Mouse (Mus musculus) MN1 (cell line): ENCODE measurements at regions not wholly inside any gene's neighbourhood (a gene's known extent, or its start where the extent isn't known, plus 50 kb on each side); places are given as distances from the start of the nearest gene placed in this dataset.

Source experiments
- DNase-seq: peaks from one replicate; pipeline ENCODE4 v3.0.0-alpha.2; 2016; ENCODE audit warnings: low spot score

GRCm38 (mm10) chr13:45213116-45213834 lies 134.8 kb downstream of the Gm9817 start:
- DNase-seq, result no peak

- no peak for DNase-seq
Measured at GRCm38 (mm10) chr13:45218251-45218650, 139.8 kb downstream of the Gm9817 start.

GRCm38 (mm10) chr13:45219671-45220070 lies 141.2 kb downstream of the Gm9817 start:
- no peak for DNase-seq

GRCm38 (mm10) chr13:45230804-45231203 lies 152.3 kb downstream of the Gm9817 start:
- DNase-seq, result no peak

- no peak for DNase-seq
Measured at GRCm38 (mm10) chr13:45235236-45235635, 154.3 kb upstream of the Mylip start.

GRCm38 (mm10) chr13:45238258-45238657 lies 151.3 kb upstream of the Mylip start:
- no peak for DNase-seq

GRCm38 (mm10) chr13:45239153-45239552 lies 150.4 kb upstream of the Mylip start:
- peak; percentile 73 for DNase-seq

GRCm38 (mm10) chr13:45240009-45240653 lies 149.4 kb upstream of the Mylip start:
- no peak for DNase-seq

GRCm38 (mm10) chr13:45242261-45242660 lies 147.3 kb upstream of the Mylip start:
- no peak for DNase-seq

- no peak for DNase-seq
Measured at GRCm38 (mm10) chr13:45242750-45243149, 146.8 kb upstream of the Mylip start.

- no peak for DNase-seq
Measured at GRCm38 (mm10) chr13:45245651-45246050, 143.9 kb upstream of the Mylip start.

- DNase-seq, result no peak
Measured at GRCm38 (mm10) chr13:45246341-45246740, 143.2 kb upstream of the Mylip start.

- no peak for DNase-seq
Measured at GRCm38 (mm10) chr13:45250028-45250427, 139.5 kb upstream of the Mylip start.

- no peak for DNase-seq
Measured at GRCm38 (mm10) chr13:45251068-45251467, 138.5 kb upstream of the Mylip start.

- DNase-seq, result no peak
Measured at GRCm38 (mm10) chr13:45252126-45252525, 137.4 kb upstream of the Mylip start.

GRCm38 (mm10) chr13:45253221-45253620 lies 136.3 kb upstream of the Mylip start:
- peak; percentile 42 for DNase-seq

- DNase-seq, result no peak
Measured at GRCm38 (mm10) chr13:45255277-45255676, 134.3 kb upstream of the Mylip start.

GRCm38 (mm10) chr13:45262011-45262410 lies 127.5 kb upstream of the Mylip start:
- DNase-seq, result no peak

- DNase-seq, result no peak
Measured at GRCm38 (mm10) chr13:45266287-45267064, 123.1 kb upstream of the Mylip start.

GRCm38 (mm10) chr13:45267446-45267845 lies 122.1 kb upstream of the Mylip start:
- no peak for DNase-seq

GRCm38 (mm10) chr13:45267906-45268305 lies 121.6 kb upstream of the Mylip start:
- DNase-seq, result no peak

- DNase-seq, result no peak
Measured at GRCm38 (mm10) chr13:45274261-45274884, 115.2 kb upstream of the Mylip start.
